Mouse (Mus musculus) splenic B cell, adult 2 months (primary cell): ENCODE results near the gene Tbc1d23.

Experiments used
- DNase-seq: peaks from one replicate; pipeline ENCODE4 v3.0.0-alpha.2; 2011; ENCODE audit warnings: low read depth, low spot score
- H3K27me3 ChIP-seq: 2 replicates; pipeline ENCODE4 v1.6.1; 2012; ENCODE audit warnings: mild to moderate bottlenecking, low read length, moderate library complexity, mixed read lengths; ENCODE audit not compliant: control insufficient read depth, poor library complexity, insufficient read depth, severe bottlenecking
- H3K36me3 ChIP-seq: 2 replicates; pipeline ENCODE4 v1.6.1; 2012; ENCODE audit warnings: mild to moderate bottlenecking, low read length, moderate library complexity, mixed read lengths; ENCODE audit not compliant: control insufficient read depth, poor library complexity, insufficient read depth, severe bottlenecking

Tbc1d23 gene

DNA sequence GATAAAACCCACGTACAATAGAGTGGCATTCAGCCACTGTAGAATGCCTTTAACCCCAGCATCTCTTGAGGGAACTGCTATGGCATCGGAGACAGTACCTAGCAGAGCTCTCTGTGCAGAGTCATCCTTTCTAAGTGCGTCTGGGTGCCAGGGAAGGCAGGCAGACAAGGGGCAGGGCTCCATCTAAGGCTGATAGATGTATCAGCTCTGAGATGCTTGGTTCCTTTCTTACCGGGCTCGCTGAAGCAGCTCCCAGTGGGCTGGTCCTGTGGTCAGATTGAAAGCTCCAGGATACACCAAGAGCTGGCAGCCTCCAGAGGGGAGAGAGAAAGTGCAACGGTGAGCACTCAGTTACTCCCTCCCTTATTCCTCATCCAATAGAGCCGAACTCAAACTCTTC, 71.5 kb downstream of the Tbc1d23 start:
- DNase-seq, result no peak
- no peaks in the 10 kb centered on the region for H3K27me3 ChIP-seq
- H3K36me3 ChIP-seq, result no peaks in the 10 kb centered on the region

DNA sequence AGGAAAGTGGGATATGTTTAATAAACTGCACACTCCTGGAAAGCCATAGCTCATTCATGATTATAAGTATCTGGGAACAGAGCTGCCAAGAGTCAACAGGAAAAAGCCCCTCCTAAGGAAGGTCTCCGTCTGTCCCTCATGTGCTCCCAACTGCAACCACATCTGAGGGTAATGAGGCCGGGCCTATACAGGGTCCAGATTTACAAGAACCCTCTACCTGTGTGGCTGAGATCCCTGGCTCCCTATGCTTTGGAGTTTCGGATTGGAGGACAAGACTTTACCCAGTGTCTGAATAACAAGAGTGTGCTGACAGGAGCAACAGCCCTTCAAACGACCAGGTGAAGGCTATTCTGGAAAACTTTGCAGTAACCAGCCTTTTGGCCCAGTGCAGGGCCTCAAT, 73.6 kb downstream of the Tbc1d23 start:
- H3K27me3 ChIP-seq, result no peaks in the 10 kb centered on the region
- no peak for DNase-seq

DNA sequence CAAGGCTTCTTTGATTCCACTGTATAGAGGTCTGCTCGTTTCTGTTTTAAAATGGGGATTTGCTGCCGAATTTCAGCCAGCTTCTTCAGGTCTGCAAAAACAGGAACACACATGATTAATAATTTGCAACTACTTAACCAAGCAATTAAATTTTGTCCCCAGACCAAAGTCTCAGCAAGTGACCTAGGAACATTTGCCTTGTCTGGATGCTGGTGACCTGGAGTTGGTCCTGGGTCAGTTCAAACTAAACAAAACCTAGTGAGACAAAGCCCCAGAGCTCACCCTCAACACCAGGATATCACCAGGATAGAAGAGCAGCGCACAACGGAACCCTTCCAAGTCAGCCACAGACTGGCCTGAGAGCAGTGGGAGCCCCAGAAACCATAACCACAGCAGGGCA, 74.2 kb downstream of the Tbc1d23 start:
- H3K27me3 ChIP-seq, result no peaks in the 10 kb centered on the region
- peaks cover 8% of the 10 kb centered on the region; the same call in 1 of the 2 replicates for H3K36me3 ChIP-seq
- DNase-seq, result no peak

More for the DNA sequence above, 73.6 kb downstream of the Tbc1d23 start:
- peaks cover 5% of the 10 kb centered on the region; the same call in 1 of the 2 replicates for H3K36me3 ChIP-seq

DNA sequence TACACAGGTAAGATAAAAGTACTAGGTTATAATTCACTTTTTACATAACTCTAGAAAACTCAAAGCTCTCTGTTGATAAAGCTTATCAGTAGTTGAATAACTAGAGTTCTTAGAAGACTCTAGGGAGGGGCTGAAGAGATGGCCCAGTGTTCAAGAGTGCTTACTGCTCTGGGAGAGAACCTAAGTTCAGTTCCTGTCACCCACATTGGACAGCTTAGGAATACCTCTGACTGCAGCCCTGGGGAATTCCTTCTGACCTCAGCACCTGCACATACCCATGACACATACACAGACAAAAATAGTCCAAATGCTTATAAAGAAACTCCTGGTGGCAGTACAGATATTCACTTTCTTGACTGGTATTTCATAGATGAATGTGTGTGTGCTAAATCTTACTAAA, 75.4 kb downstream of the Tbc1d23 start:
- H3K36me3 ChIP-seq, result peaks cover 8% of the 10 kb centered on the region; the same call in 1 of the 2 replicates
- DNase-seq, result no peak
- no peaks in the 10 kb centered on the region for H3K27me3 ChIP-seq

DNA sequence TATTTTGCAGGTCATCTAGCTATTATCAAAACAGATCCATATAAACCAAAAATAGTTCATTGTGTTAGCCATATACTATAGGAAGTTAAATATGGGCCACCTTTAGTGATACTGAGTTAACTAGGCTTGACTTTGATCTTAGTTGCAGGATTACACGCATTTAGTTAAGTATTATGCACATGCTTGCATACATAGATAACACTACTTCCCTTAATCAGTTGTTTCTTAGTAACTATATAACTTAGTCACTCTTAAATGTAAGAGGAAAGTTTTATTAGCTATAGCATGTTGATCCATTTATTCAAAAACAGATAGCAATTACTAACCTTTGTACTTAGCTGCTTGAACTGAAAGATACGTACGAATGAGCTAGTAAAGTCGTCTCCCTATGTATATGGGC, 79.9 kb downstream of the Tbc1d23 start:
- Histone ChIP-seq H3K27me3 (no peaks in the 10 kb centered on the region), H3K36me3 (peaks cover 10% of the 10 kb centered on the region; the same call in 1 of the 2 replicates)
- no peak for DNase-seq

DNA sequence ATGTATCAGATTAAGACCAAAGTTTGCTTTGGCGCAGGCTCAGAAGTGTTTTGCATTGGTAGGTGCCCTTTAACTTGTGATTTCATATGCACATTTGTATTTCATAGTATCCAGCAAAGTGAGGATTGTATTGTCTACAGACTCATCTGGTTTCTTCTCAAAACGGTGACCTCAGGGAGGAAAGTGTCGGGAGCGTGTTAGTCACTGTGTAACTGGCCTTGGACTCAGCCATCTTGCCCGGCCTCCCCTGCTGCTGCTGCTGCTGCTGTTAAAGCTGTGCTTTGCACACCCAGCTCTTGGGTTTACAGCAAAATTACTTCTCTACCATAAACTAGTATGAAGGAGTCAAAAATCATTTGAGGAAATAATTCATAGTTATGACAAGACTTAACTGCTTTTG, 86.6 kb downstream of the Tbc1d23 start:
- no peaks in the 10 kb centered on the region for H3K27me3 ChIP-seq
- DNase-seq, result no peak
- H3K36me3 ChIP-seq, result peaks cover 10% of the 10 kb centered on the region

DNA sequence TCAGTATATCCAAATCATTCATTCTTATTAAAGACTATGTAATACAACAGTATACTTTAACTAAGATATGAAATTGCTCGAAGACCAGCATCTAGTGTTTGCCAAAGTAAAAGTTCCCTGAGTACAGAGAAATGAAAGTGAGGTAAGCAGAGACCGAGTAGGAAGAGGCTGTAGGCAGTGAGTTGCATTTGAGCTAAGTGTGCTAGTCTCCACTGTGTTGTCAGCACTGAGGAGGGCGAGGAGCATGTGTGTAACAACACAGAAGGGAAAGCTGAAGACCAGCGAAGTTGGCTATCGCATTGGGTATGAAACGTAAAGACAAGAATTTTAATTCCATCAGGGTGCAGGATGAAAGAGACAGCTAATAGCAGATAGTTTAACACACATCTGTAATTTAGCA, 97.7 kb downstream of the Tbc1d23 start:
- no peak for DNase-seq
- H3K36me3 ChIP-seq, result 0 out of 2 replicates have a peak, but pooled peaks cover 2% of the 10 kb centered on the region
- no peaks in the 10 kb centered on the region for H3K27me3 ChIP-seq

DNA sequence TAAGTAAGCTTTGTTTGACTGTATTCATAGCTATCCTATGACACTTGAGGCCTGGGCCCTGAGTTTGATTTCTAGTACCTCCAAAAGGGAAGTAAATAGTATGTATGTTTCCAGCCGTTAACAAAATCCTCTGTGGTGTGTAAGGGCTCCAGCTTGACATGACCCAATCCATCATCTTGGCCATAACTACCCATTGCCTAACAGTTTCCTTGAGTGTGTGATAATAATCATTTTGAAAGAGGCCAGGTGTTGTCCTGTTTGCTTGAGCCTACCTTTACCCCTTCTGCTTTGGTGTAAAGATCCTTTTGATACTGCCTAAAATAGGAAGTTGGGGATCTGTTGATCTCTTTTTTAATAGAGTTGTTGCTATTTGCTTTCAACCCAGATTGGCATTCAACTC, 99.0 kb downstream of the Tbc1d23 start:
- no peak for DNase-seq
- no peaks in the 10 kb centered on the region for H3K27me3 ChIP-seq

DNA sequence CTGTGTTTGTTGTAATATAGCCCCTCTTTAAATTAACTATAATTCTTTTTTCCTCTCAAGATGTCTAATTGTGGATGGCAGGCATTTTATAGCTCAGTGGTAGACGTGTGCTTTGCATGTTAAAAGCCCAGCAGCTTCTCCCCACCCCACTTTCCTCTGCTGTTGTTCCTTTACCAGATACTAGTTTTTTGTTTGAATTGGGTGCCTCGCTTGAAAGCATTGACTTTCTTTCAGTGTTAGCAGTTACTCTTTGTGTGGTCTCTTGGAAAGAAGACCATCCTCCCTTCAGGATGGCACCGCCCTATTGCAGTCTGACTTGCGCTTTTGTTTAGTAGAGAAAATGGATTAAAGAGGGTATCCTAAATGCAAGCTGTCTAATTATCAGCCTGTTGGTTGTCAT, 99.8 kb downstream of the Tbc1d23 start:
- no peaks in the 10 kb centered on the region for H3K27me3 ChIP-seq
- no peak for DNase-seq

More for the DNA sequence above, 99.0 kb downstream of the Tbc1d23 start:
- 0 out of 2 replicates have a peak, but pooled peaks cover 2% of the 10 kb centered on the region for H3K36me3 ChIP-seq

DNA sequence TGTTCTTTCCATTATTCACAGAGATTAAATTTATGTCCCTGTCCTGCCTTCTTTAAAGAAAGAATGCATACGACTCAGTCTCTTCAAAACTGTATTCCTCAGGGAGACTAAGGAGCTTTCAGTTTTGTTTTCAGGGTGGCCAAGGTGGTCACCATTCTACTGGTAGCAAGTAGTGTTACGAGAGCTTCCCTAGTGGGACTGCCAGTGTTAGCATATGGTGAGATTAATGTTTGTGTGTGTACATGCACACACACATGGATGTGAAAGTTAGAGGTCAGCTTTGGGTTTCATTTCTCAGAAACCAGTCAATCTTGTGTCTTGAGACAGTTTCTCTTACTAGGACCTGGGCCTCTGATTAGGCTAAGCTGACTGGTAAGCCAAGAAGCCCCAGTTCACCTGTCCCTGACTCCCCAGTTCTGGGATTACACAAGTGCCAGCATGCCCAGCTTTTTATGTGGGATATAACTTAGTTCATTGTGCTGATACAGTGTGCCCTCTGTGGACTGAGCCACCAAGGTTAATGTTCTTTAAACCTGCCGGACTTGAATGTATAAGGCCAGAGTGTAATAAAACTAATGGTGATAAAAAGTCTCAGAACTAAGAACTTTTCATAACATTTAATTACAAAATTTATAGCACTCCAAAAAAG, 100.4 kb downstream of the Tbc1d23 start:
- H3K36me3 ChIP-seq, result 0 out of 2 replicates have a peak, but pooled peaks cover 2% of the 10 kb centered on the region
- peak; percentile 44 for DNase-seq
- no peaks in the 10 kb centered on the region for H3K27me3 ChIP-seq

More for the DNA sequence above, 99.8 kb downstream of the Tbc1d23 start:
- 0 out of 2 replicates have a peak, but pooled peaks cover 2% of the 10 kb centered on the region for H3K36me3 ChIP-seq

DNA sequence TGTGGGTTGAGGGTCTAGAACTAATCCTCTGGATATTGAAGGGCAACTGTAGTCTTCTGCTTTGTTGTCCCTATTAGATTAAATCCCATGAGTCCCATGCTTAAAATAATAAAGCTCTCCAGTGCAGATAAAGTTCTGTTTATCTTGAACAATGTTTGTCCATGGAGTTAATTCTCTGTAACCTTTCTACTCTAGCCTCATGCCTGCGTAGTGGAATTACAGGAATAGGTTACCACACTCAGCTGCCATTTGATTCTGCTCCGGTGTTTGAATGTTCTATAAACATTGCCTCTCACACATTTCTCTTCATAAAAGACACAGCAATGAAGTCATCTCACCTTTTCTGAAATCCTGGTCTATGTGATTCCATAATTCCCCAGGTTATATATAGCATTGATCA, 103.5 kb downstream of the Tbc1d23 start:
- H3K36me3 ChIP-seq, result no peaks in the 10 kb centered on the region
- DNase-seq, result no peak

DNA sequence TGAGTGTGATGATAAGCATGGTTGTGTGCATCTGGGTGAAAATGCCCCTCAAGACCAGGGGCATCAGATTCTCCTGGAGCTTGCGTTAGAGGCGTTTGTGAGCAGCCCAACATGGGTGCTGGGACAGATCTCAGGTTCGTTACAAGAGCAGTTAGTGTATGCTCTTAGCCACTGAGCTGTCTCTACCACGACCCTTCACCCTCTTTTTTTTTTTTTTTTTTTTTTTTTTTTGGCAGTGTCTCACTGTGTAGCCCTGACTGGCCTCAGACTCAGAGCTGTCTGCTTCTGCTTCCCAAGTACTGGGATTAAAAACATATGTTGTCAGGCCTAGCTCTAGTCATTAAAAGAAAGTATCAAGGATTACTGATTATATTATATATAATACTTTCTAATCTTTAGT, 105.0 kb downstream of the Tbc1d23 start:
- no peak for DNase-seq
- Histone ChIP-seq H3K27me3 (no peaks in the 10 kb centered on the region), H3K36me3 (no peaks in the 10 kb centered on the region)

More for the DNA sequence above, 103.5 kb downstream of the Tbc1d23 start:
- no peaks in the 10 kb centered on the region for H3K27me3 ChIP-seq

DNA sequence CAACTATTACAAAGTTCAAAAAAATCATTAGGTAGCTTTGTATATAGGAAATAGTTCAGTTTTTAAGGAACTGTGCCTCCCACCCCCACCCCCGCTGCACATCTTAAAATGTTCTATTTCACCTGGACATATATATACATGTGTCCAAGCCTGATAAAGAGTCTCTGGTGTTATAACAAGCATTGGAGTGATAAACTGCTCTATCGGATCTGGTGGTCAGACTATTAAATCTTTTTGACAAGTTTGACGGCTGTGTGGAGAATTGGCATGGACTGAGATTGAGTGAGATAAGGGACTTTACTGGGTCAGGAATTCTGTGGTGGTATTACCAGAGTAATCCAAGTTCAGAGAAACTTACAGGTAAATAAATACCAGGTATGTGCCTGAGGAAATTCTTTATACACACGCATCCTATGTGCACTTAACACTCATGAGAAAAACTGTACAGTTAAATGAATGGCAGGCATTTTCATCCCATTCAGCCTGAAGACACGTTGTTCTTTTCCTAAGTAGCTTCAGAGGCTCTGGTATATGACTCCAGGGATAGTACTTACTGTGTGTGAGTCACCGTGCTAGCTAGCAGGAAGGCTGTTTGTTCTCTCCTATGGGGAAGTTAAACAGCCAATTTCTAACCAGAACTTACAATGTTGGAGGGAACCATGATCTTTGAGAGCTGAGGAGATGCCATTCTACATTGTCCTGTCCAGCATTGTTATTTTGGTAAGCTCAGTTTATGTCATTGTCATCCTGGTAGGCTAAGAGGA, 108.4 kb downstream of the Tbc1d23 start:
- no peak for DNase-seq
- Histone ChIP-seq H3K36me3 (no peaks in the 10 kb centered on the region), H3K27me3 (no peaks in the 10 kb centered on the region)

DNA sequence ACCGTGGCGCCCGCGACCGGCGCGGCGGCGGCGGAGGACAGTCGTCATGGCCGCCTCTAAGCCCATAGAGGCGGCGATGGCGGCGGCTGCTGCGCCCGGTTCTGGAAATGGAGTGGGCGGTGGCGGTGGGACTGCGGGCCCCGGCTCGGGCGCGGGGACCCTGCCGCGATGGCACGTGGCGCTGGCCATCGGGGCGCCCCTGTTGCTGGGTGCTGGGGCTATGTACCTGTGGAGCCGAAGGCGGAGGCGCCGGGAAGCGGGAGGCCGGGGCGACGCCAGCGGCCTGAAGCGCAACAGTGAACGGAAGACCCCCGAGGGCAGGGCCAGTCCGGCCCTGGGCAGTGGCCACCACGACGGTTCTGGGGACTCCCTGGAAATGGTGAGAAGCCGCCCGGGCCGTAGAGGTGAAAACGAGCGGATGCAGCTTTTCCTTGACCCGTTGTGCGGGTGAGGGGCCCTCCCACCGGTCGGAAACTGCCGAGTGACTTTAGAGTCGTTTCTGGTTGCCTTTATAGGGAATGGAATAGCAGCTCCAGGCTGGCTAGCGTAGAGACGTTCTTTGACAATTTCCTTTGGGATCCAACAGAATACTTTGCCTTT, 109.4 kb downstream of the Tbc1d23 start:
- no peak for DNase-seq
- H3K27me3 ChIP-seq, result no peaks in the 10 kb centered on the region
- no peaks in the 10 kb centered on the region for H3K36me3 ChIP-seq
